Mouse (Mus musculus) 416B (cell line): ENCODE data around the gene Tbc1d23.
A peak's percentile ranks its signal among the peaks of the same experiment; 100 is the strongest.
"Not testable (repeated sequence)": the region's sequence is repeated elsewhere in the genome, so short reads cannot be mapped to it uniquely, and the experiment has no call there.

Source experiments
- DNase-seq: peaks from one replicate; pipeline ENCODE4 v3.0.0; 2011; ENCODE audit warnings: low read depth

The Tbc1d23 gene

GRCm38 (mm10) chr16:57215957-57216356, 15.3 kb downstream of the Tbc1d23 start:
- DNase-seq, result peak; percentile 70

- peak; percentile 63 for DNase-seq
Measured at GRCm38 (mm10) chr16:57211037-57211436, 20.3 kb downstream of the Tbc1d23 start.

GRCm38 (mm10) chr16:57208342-57208741, 23.0 kb downstream of the Tbc1d23 start:
- no peak for DNase-seq

- DNase-seq, result no peak
Measured at GRCm38 (mm10) chr16:57197281-57197680, 34.0 kb downstream of the Tbc1d23 start.

GRCm38 (mm10) chr16:57196590-57196989, 34.7 kb downstream of the Tbc1d23 start:
- peak; percentile 49 for DNase-seq

GRCm38 (mm10) chr16:57191214-57191613, 40.1 kb downstream of the Tbc1d23 start:
- no peak for DNase-seq

- no peak for DNase-seq
Measured at GRCm38 (mm10) chr16:57190390-57190789, 40.9 kb downstream of the Tbc1d23 start.

- peak; percentile 87 for DNase-seq
Measured at GRCm38 (mm10) chr16:57189493-57189892, 41.8 kb downstream of the Tbc1d23 start.

- no peak for DNase-seq
Measured at GRCm38 (mm10) chr16:57186618-57187017, 44.7 kb downstream of the Tbc1d23 start.

- no peak for DNase-seq
Measured at GRCm38 (mm10) chr16:57182037-57182436, 49.3 kb downstream of the Tbc1d23 start.

GRCm38 (mm10) chr16:57181180-57181579, 50.1 kb downstream of the Tbc1d23 start:
- DNase-seq, result no peak

- no peak for DNase-seq
Measured at GRCm38 (mm10) chr16:57177664-57178063, 53.6 kb downstream of the Tbc1d23 start.

GRCm38 (mm10) chr16:57177254-57177653, 54.0 kb downstream of the Tbc1d23 start:
- peak; percentile 66 for DNase-seq

- no peak for DNase-seq
Measured at GRCm38 (mm10) chr16:57176276-57176675, 55.0 kb downstream of the Tbc1d23 start.

- DNase-seq, result no peak
Measured at GRCm38 (mm10) chr16:57175751-57176150, 55.6 kb downstream of the Tbc1d23 start.

- DNase-seq, result not testable (repeated sequence)
Measured at GRCm38 (mm10) chr16:57174480-57174879, 56.8 kb downstream of the Tbc1d23 start.

- DNase-seq, result no peak
Measured at GRCm38 (mm10) chr16:57171570-57171969, 59.7 kb downstream of the Tbc1d23 start.

GRCm38 (mm10) chr16:57171161-57171560, 60.1 kb downstream of the Tbc1d23 start:
- DNase-seq, result no peak

- no peak for DNase-seq
Measured at GRCm38 (mm10) chr16:57168236-57168635, 63.1 kb downstream of the Tbc1d23 start.

GRCm38 (mm10) chr16:57167514-57167912, 63.8 kb downstream of the Tbc1d23 start:
- no peak for DNase-seq

GRCm38 (mm10) chr16:57166611-57167513, 64.4 kb downstream of the Tbc1d23 start, which contains the start of gene Nit2:
Gene Nit2 (minus strand): TSS chr16:57167341.
- peak; percentile 94 for DNase-seq

- DNase-seq, result no peak
Measured at GRCm38 (mm10) chr16:57166086-57166485, 65.2 kb downstream of the Tbc1d23 start.

- no peak for DNase-seq
Measured at GRCm38 (mm10) chr16:57165157-57165556, 66.1 kb downstream of the Tbc1d23 start.

- no peak for DNase-seq
Measured at GRCm38 (mm10) chr16:57163694-57164093, 67.6 kb downstream of the Tbc1d23 start.
